Mouse (Mus musculus) forebrain, postnatal 0 days (tissue): Measurements from ENCODE around the gene Prss37. TPM values are rescaled to one million over a fixed set of nuclear protein-coding genes. Genes with fewer than 3 reads are reported as not detected.
A peak's percentile ranks its signal among the peaks of the same experiment; 100 is the strongest.

Experiments
- ATAC-seq: fragments of 200-750 bp; cut with Nextera tagmentation; 2 replicates; pipeline ENCODE4 v1.8.0; 2017; ENCODE audit warnings: mild to moderate bottlenecking, moderate library complexity
- DNase-seq: peaks from one replicate; pipeline ENCODE4 v3.0.0-alpha.2; 2015
- H3K27ac ChIP-seq: fragments of 300-500 bp; sonication (generic); 2 replicates; pipeline ENCODE4 v1.5.1; 2014; ENCODE audit warnings: low read depth, mild to moderate bottlenecking, antibody characterized with exemption, low read length, moderate library complexity, mixed read lengths
- H3K27me3 ChIP-seq: fragments of 300-500 bp; sonication (generic); 2 replicates; pipeline ENCODE4 v1.6.1; 2014; ENCODE audit warnings: mild to moderate bottlenecking, low read length, mixed read lengths; ENCODE audit not compliant: insufficient read depth
- H3K36me3 ChIP-seq: fragments of 300-500 bp; sonication (generic); 2 replicates; pipeline ENCODE4 v1.6.1; 2014; ENCODE audit warnings: mild to moderate bottlenecking, moderate library complexity; ENCODE audit not compliant: insufficient read depth
- H3K4me1 ChIP-seq: fragments of 300-500 bp; sonication (generic); 2 replicates; pipeline ENCODE4 v1.6.1; 2014; ENCODE audit warnings: antibody characterized with exemption; ENCODE audit not compliant: insufficient read depth
- H3K4me2 ChIP-seq: fragments of 300-500 bp; sonication (generic); 2 replicates; pipeline ENCODE4 v1.6.1; 2014; ENCODE audit warnings: low read depth, mild to moderate bottlenecking, moderate library complexity
- H3K4me3 ChIP-seq: fragments of 300-500 bp; sonication (generic); 2 replicates; pipeline ENCODE4 v1.5.1; 2014; ENCODE audit warnings: low read depth, low read length, mixed read lengths
- H3K9ac ChIP-seq: fragments of 300-500 bp; sonication (generic); 2 replicates; pipeline ENCODE4 v1.6.1; 2014; ENCODE audit warnings: mild to moderate bottlenecking
- H3K9me3 ChIP-seq: fragments of 300-500 bp; sonication (generic); 2 replicates; pipeline ENCODE4 v1.6.1; 2016; ENCODE audit warnings: low read length
- CTCF ChIP-seq: sonication (generic); IDR thresholded peaks from 2 replicates; pipeline ENCODE4 v1.5.1; 2016; ENCODE audit warnings: antibody characterized with exemption, control low read depth, low read depth
- WGBS: fragments of 180-500 bp; shearing (Covaris S2); extraction: QIAGEN DNeasy Blood & Tissue Kit; methylation state at CpG from one replicate; pipeline ENCODE4 v1.1.7; 2014; 5-methylcytosine and 5-hydroxymethylcytosine counted together
- polyA plus RNA-seq: library from polyadenylated mRNA; unstranded; fragments of >200 nt; fragmentation: Nextera tagmentation; extraction: Ambion mirVana; gene quantifications from 2 replicates; pipeline ENCODE4 v1.2.1, GENCODE M21; 2015
- total RNA-seq: library from RNA; depleted of rRNA; stranded (reverse); fragments of >200 nt; gene quantifications from 2 replicates; pipeline ENCODE4 v1.2.3, GENCODE M21; 2014; rRNA removed

Gene Prss37
- total and polyA plus RNA-seq, 2 experiments from 2014 or later, result not detected

- H3K27ac ChIP-seq, result peak overlapping the region; percentile 94
- 0% methylated on average over 7 of the region's 7 CpGs for WGBS
These were observed 47.6 kb downstream of the Prss37 start for GRCm38 (mm10) chr6:40471720-40472010.

DNA sequence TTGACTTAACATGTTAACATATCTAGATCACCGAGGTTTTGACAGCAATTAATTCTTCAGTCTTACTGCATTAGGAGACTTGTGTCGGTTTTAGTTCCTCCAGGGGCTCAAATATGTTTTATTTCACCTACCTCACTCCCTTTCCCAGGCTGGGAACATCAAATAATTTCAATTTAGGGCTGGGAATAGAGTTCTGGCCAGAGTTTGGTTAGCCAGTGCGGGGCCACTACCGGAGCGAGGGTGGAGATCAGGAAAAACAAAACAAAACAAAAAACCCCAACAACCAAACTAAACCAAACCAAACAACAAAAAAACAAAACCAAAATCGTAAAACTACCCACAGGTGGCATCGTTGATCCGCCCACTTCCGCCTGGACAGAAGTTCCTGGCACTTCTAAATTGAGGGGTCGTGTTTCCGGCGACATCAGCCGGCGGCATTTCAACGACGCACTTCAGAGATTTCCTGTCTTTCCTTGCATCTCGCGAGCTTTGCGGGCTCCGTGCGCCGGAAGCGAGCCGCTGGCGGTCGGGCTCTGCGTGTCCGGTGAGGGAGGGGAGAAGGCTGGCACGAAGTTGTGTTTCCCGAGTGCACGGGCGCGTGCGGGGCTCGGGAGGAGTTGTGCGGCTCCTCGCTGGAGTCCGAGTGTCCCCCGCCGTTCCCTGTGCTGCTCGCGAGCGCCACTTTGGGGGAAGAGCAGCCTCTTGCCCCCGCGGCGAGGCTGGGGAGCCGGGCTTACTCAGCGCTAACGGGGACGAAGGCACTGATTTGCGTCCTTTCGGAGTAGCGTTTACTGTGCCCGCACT, 48.2 kb downstream of the Prss37 start, which contains the start of gene Ssbp1:
Gene Ssbp1, plus strand, starts transcription at position 437 of the 804 bp plus-strand sequence.
- peak within 1 kb of the TSS; percentile 84 for H3K4me3 ChIP-seq
- no peaks in the 10 kb centered on the region for H3K27me3 ChIP-seq
- H3K9ac ChIP-seq, result peak within 1 kb of the TSS; percentile 88
- DNase-seq, result peak; percentile 96
- TF ChIP-seq CTCF, result peak; percentile 40; the same call in 1 of the 2 replicates
- peak within 1 kb of the TSS; percentile 63 for H3K4me2 ChIP-seq
- H3K9me3 ChIP-seq, result no peaks in the 10 kb centered on the region
- peaks cover 16% of the 10 kb centered on the region for H3K36me3 ChIP-seq
- peaks cover 5% of the 10 kb centered on the region; the same call in 1 of the 2 replicates for H3K4me1 ChIP-seq
- peak within 1 kb of the TSS; percentile 94 for H3K27ac ChIP-seq
- peak; percentile 99 for ATAC-seq
- under 1% methylated on average over 54 of the region's 54 CpGs for WGBS

More at GRCm38 (mm10) chr6:40471720-40472010, 47.6 kb downstream of the Prss37 start:
- H3K9me3 ChIP-seq, result no peaks in the 10 kb centered on the region
- peak overlapping the region; percentile 88 for H3K9ac ChIP-seq
- ATAC-seq (peak; percentile 7; the same call in 1 of the 2 replicates), DNase-seq (no peak)
- H3K4me2 ChIP-seq, result peak overlapping the region; percentile 63
- H3K4me1 ChIP-seq, result peaks cover 5% of the 10 kb centered on the region; the same call in 1 of the 2 replicates
- peak overlapping the region; percentile 84 for H3K4me3 ChIP-seq
- TF ChIP-seq CTCF, result no peak
- peaks cover 20% of the 10 kb centered on the region for H3K36me3 ChIP-seq
- H3K27me3 ChIP-seq, result no peaks in the 10 kb centered on the region

DNA sequence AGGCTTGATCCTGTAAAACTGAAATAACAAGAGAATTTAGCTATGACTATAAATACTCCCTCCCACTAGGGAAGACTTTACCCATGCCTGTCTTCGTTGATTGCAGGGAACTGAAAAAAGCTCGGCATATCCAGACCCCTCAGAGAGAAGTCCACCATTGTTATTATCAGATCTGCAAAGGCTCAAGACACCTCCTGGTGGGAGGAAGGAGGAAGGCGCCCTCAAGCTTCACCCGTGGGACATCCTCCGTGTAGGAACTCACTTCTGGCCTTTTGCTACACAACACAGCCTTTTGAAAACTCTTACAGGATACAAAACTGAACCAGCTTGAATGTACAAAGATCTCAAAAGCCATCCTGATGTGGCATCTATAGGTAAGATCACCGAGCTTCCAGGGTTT, 53.6 kb downstream of the Prss37 start:
- Histone ChIP-seq H3K9ac (no peak overlapping the region), H3K4me1 (no peaks in the 10 kb centered on the region), H3K27me3 (no peaks in the 10 kb centered on the region), H3K9me3 (no peaks in the 10 kb centered on the region), H3K4me3 (no peak overlapping the region), H3K27ac (no peak overlapping the region), H3K4me2 (no peak overlapping the region), H3K36me3 (no peaks in the 10 kb centered on the region)
- 47% methylated on average over 6 of the region's 6 CpGs for WGBS
- DNase-seq, result no peak
- TF ChIP-seq CTCF, result peak; percentile 44
- ATAC-seq, result no peak

Other genes with a start within 250 kb of the Prss37 start
- 73.8 and 85.1 TPM in 2 replicates for gene Agk, start 194.3 kb downstream of the Prss37 start, total RNA-seq
- 50.9 and 60.5 TPM in 2 replicates for gene Agk, start 194.3 kb downstream of the Prss37 start, polyA plus RNA-seq
- gene E330009J07Rik, start 83.4 kb downstream of the Prss37 start, total RNA-seq, result 24.4 and 26.4 TPM in 2 replicates
- 6.7 and 10.2 TPM in 2 replicates for gene E330009J07Rik, start 83.4 kb downstream of the Prss37 start, polyA plus RNA-seq
- gene Wee2, start 80.4 kb downstream of the Prss37 start, total RNA-seq, result not detected in 2 replicates
- gene Wee2, start 80.4 kb downstream of the Prss37 start, polyA plus RNA-seq, result 0.13 TPM in 2 replicates
- gene Ssbp1, start 48.2 kb downstream of the Prss37 start, total RNA-seq, result 25.3 and 29.9 TPM in 2 replicates
- gene Ssbp1, start 48.2 kb downstream of the Prss37 start, polyA plus RNA-seq, result 77.2 and 83.1 TPM in 2 replicates
- gene Tas2r137, start 28.3 kb downstream of the Prss37 start, total RNA-seq, result 0.14 and 0.38 TPM in 2 replicates
- not detected in 2 replicates for gene Tas2r137, start 28.3 kb downstream of the Prss37 start, polyA plus RNA-seq
- gene Tas2r108, start 26.0 kb downstream of the Prss37 start, total RNA-seq, result 1.8 TPM in 1 of 2 replicates, not detected in the other
- not detected in 2 replicates for gene Tas2r108, start 26.0 kb downstream of the Prss37 start, polyA plus RNA-seq
- not detected in 2 replicates for gene Olfr461, start 35.5 kb upstream of the Prss37 start, total RNA-seq
- gene Olfr461, start 35.5 kb upstream of the Prss37 start, polyA plus RNA-seq, result 0.07 TPM in 1 of 2 replicates, not detected in the other
- gene Olfr460, start 50.0 kb upstream of the Prss37 start, total RNA-seq, result not detected in 2 replicates
- not detected in 2 replicates for gene Olfr460, start 50.0 kb upstream of the Prss37 start, polyA plus RNA-seq
- 0.23 and 0.52 TPM in 2 replicates for gene Clec5a, start 66.3 kb upstream of the Prss37 start, total RNA-seq
- gene Clec5a, start 66.3 kb upstream of the Prss37 start, polyA plus RNA-seq, result 0.88 and 1.0 TPM in 2 replicates
- not detected in 2 replicates for gene Tas2r138, start 93.8 kb upstream of the Prss37 start, total RNA-seq
- gene Tas2r138, start 93.8 kb upstream of the Prss37 start, polyA plus RNA-seq, result not detected in 2 replicates
- gene Mgam, start 109.3 kb upstream of the Prss37 start, total RNA-seq, result 0.23 and 0.62 TPM in 2 replicates
- gene Mgam, start 109.3 kb upstream of the Prss37 start, polyA plus RNA-seq, result 0.05 and 0.21 TPM in 2 replicates